Mouse (Mus musculus) lung, adult 2 months (tissue): ENCODE data around the gene Rc3h1.

Experiments used
- CTCF ChIP-seq: fragments of 200-500 bp; IDR thresholded peaks from 2 replicates; pipeline ENCODE4 v1.5.1; 2011; ENCODE audit warnings: mild to moderate bottlenecking, low read length, control low read depth; ENCODE audit not compliant: insufficient read depth
- POLR2A ChIP-seq: fragments of 200-500 bp; IDR thresholded peaks from 2 replicates; pipeline ENCODE4 v1.6.1; 2011; ENCODE audit warnings: low read depth, mild to moderate bottlenecking, control low read depth, low read length, borderline replicate concordance; ENCODE audit errors: extremely low read depth

GRCm38 (mm10) chr1:160906558-160907481 lies 602 bp downstream of the Rc3h1 start:
- TF ChIP-seq POLR2A (no peak), CTCF (no peak)
